Mouse (Mus musculus): ENCODE data around the gene Ddx19a.
"Not testable (repeated sequence)": the region's sequence is repeated elsewhere in the genome, so short reads cannot be mapped to it uniquely, and the experiment has no call there.

Ddx19a gene

DNA sequence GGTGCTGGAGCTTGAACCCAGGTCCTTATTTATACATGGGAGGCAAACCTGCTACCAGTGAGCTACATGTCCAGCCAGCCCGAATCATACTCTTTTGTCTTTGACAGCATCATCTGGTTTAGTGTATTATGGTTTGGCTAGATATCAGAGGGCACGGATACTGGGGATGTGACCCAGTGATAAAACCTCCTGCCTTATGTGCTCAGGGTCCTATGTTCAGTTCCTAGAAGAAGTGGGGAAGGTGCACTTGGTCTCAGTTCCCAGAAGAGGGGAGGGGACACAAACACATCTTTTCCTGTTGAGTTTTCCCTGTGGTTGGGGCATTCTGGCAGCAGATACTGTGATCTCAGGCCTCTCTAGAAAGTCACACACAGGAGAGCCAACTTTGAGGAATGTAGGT, 64.3 kb downstream of the Ddx19a start:
- DNase-seq (ENCODE audit: extremely low spot score), result no peak

DNA sequence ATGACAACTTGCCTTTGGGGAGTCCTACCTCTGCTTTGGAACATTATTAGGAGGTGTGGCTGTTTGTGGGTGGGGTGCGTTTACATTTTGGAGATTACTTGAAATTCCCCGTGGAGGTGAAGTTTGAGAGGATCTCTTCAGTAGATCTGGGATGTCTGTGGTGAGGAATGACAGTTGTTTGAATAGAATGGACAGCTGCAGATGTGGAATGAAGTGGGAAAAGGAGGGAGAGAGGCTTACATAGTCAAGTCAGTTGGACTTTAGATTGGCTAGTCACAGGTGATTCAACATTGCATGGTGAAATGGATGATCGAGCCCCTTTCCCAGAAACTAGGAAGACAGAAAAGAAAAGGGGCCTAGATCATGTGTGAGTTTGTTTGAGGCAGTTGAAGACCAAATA, 65.2 kb downstream of the Ddx19a start:
- no peak for DNase-seq (ENCODE audit: extremely low spot score)

DNA sequence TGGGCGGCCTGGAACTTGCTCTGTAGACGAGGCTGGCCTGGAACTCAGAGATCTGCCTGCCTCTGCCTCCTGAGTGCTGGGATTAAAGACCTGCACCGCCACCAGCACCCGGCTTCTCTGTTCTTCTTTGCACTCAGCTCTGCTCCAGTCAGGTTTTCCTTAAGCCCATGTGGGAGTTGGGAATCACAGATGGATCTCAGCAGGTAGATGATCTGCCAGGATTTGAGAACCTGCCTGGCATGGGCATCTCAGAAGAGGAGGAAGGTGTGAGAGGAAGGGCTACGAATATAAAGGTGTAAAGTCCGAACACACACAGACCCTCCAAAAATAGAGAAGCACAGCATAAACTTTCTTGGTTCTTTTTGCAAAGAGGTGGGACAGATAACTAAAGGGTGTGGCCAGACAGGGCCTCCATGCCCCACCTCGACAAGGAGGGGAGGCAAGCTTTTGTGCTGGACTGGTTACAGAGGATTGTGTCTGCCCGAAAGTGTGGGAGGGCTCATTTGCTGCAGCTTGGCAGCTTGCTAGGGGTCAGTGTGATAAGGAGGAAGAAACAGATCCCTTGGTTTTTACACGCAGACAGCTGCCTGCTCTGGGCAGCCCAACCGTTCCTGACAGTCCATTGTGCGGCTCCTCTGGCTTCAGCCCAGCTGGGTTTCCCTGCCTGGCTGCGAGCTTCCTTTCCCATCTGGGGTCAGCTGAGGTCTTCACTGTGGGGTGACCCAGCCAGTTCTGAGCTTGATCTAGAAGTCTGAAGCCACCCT, 66.2 kb downstream of the Ddx19a start:
- DNase-seq (ENCODE audit: extremely low spot score), result no peak

DNA sequence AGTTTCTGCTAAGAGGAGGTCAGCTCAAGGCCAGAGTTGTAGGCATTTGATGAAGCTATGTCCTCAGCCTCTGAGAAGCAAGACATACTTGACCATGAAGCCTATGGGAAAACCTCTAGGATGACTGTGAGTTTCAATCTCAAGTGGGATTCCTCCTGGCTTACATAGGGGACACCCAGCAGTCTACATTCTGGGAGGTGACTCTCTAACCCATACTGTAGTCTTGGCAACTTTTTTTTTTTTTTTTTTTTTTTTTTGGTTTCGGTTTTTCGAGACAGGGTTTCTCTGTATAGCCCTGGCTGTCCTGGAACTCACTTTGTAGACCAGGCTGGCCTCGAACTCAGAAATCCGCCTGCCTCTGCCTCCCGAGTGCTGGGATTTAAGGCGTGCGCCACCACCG, 67.9 kb downstream of the Ddx19a start:
- not testable (repeated sequence) for DNase-seq (ENCODE audit: extremely low spot score)

DNA sequence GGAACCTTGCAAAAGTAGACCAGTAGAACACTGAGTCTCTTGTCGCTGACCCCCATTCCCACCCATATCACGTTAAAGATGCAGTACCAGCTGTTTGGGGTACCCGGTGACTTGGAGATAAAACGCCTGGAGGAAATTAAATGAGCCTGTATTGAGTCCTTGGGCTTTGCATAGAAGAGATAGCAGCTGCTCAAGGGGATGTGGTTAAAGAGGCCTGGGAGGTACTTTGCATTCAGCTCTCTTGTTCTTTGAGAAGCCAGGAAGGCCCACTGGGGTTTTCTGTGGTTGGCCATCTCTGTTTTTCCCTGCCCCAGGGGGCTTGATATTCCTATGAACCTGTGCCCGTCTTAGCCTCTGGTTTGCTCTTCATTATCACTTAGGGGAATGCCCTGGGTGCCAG, 68.5 kb downstream of the Ddx19a start:
- no peak for DNase-seq (ENCODE audit: extremely low spot score)

DNA sequence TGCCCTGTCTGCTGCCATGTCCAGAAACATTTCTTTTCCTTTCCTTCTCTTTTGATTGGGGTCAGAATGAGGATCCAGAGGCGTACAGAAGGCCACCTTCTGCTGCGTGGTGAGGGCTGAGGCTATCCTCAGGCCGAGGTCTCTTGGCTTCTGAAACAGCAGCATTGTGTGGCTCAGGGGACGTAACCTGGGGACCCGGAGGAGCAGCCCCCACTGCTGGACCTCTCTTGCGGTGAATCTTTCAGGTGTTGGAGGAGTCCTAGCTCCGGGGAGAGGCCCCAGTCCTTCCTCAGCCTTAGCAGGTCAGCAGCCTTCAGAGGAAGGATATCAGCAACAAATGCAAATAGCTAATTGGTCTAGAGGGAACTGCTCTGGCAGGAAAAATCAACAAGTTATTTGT, 69.2 kb downstream of the Ddx19a start:
- DNase-seq (ENCODE audit: extremely low spot score), result no peak

DNA sequence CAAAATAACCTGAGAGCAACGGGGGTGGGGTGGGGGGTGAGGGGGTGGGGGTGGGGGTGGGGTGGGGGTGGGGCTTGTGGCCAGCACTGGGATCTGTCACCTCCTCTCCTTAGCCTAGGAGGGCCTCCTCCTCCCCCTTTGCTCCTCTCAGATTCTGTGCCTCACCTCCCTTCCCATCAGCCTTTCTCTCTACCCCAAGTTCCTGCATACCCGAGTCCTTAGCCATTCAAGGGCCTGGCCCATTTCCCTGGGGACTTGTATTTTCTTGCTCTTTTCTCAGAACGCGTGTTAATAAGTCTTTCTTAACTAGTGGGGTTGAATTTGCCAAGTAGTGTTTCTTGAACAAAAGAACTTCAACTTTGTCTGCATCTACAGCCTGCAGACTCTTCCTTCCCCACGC, 70.9 kb downstream of the Ddx19a start:
- no peak for DNase-seq (ENCODE audit: extremely low spot score)

DNA sequence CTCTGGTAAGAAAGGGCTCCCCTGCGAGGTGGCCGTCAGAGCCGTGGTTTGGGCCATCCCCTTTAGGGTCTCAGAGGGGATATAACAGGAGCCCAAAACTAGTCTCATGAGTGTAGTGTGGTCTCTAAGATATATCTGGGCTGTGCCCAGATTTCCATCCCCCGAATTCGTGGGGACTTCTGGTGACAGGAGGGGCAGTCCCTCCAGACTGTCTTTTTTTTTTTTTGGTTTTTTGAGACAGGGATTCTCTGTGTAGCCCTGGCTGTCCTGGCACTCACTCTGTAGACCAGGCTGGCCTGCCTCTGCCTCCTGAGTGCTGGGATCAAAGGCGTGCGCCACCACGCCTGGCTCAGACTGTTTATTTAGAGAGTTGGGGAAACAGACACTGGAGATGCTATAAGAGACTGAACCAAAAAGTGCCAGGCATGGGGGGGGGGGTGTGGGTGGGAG, 71.9 kb downstream of the Ddx19a start:
- DNase-seq (ENCODE audit: extremely low spot score), result no peak

Measured in embryo, embryonic 9.5 days (tissue).